Mouse (Mus musculus): Measurements from ENCODE around the gene Lingo1. TPM values are rescaled to one million over a fixed set of nuclear protein-coding genes. Genes with fewer than 3 reads are reported as not detected.

Lingo1 gene
- polyA plus RNA-seq, 1 experiment, result not detected

DNA sequence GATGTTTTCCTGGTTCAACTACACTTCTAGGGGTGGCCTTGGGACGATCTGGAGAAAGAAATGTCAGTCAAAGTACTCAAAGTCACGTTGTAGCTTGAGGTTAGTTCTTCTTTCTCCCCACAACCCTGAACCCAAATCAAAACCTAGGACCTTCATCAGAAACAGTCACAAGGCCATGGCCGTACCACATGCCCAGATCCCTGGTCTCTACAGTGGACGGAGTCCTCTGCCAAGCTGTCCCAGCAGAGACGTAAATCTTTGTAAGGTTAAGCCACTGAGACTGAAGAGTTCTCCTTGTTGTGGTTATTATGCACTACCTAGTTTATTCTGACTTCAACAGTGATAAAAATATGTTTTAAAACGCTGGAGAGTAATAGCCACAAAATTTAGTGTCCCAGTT lies 32.6 kb upstream of the Lingo1 start:
- Histone ChIP-seq H3K4me1 (ENCODE audit: control insufficient read depth, insufficient read depth, low read length) (no peaks in the 10 kb centered on the region), H3K4me3 (ENCODE audit: insufficient read depth, low read length) (no peak overlapping the region), H3K27ac (ENCODE audit: insufficient read depth, low read depth, low read length) (no peak overlapping the region)
- no peak for TF ChIP-seq CTCF (IDR thresholded peaks at IDR 0.05; ENCODE audit: low read depth, low read length)
- no peak for TF ChIP-seq POLR2A (IDR thresholded peaks at IDR 0.05; ENCODE audit: borderline replicate concordance, low read depth, low read length)

DNA sequence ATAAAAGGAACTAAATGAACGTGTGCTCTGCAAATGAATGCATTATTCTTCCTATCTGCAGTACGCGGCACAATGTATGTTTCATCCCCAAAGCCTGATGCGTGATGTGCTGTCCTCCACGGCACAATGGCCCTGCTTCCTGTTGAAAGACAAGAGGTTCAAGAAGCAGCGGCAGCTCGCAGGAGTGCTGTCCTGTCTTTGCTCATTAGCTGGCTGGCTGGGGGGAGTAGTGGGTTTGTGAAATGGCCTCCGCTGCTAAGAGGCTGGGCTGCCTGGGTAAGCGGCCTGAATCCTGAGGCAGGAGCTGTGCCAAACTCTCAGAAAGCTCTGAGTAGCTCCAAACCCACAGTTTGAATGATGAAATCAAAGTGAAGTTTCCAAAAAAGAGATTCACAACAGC lies 31.9 kb upstream of the Lingo1 start:
- no peaks in the 10 kb centered on the region for H3K4me1 ChIP-seq (ENCODE audit: control insufficient read depth, insufficient read depth, low read length)
- no peak overlapping the region for H3K4me3 ChIP-seq (ENCODE audit: insufficient read depth, low read length)
- no peak for TF ChIP-seq POLR2A (IDR thresholded peaks at IDR 0.05; ENCODE audit: borderline replicate concordance, low read depth, low read length)
- no peak for TF ChIP-seq CTCF (IDR thresholded peaks at IDR 0.05; ENCODE audit: low read depth, low read length)
- no peak overlapping the region for H3K27ac ChIP-seq (ENCODE audit: insufficient read depth, low read depth, low read length)

DNA sequence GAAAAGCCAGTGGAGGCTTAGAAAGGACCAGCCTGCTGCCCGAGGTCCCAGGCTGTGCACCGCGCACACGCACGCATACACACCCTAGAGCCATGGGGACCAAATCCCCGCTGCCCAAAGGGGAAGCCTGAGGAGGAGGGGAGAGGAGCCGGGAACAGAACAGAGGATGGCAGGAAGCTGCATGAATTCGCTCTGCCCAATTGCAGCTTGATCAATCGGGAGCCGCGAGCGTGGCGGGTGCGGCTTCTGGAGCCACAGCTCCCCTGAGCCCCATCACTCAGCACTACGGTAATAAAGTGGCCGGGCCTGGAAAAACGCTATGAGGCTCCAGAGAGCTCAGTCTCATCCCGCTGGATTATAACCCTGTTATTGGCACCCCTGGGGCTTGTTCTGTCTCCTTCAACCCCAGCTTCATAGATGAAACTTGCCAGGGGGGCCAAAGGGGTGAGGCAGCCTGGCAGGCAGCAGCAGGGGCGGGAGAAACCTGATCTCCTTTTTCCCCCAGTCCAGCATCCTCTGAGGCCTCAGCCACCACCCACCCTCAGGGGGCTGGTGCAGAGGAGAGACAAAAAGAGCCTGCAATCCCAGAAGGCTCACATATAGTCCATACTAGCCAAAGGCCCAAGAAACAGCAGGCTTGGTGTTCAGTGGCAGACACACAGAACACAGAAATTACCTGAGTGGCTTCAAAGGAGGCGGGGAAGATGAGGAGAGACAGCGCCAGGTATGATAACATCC lies 29.4 kb upstream of the Lingo1 start:
- no peak for TF ChIP-seq POLR2A (IDR thresholded peaks at IDR 0.05; ENCODE audit: borderline replicate concordance, low read depth, low read length)
- no peak overlapping the region for H3K27ac ChIP-seq (ENCODE audit: insufficient read depth, low read depth, low read length)
- H3K4me3 ChIP-seq (ENCODE audit: insufficient read depth, low read length), result no peak overlapping the region
- H3K4me1 ChIP-seq (ENCODE audit: control insufficient read depth, insufficient read depth, low read length), result no peaks in the 10 kb centered on the region

DNA sequence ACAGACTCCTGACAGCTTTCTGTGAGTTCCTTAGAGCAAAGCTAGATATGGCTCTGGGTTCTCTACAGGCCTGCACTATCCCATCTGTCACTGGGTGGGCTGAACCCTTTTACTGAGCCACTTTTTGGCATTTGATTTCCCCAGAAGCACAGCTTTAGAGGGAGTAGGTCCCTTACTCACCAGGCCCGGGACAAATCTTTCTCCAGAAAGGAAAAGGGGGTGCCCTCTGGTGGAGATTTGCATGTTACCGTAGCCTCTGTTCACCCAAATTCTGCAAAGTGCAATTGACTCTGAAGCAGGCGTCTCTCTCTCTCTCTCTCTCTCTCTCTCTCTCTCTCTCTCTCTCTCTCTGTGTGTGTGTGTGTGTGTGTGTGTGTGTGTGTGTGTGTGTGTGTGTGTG lies 28.6 kb upstream of the Lingo1 start:
- Histone ChIP-seq H3K4me3 (ENCODE audit: insufficient read depth, low read length) (no peak overlapping the region), H3K27ac (ENCODE audit: insufficient read depth, low read depth, low read length) (no peak overlapping the region), H3K4me1 (ENCODE audit: control insufficient read depth, insufficient read depth, low read length) (no peaks in the 10 kb centered on the region)
- TF ChIP-seq CTCF (IDR thresholded peaks at IDR 0.05; ENCODE audit: low read depth, low read length) (peak; percentile 53), POLR2A (IDR thresholded peaks at IDR 0.05; ENCODE audit: borderline replicate concordance, low read depth, low read length) (no peak)

DNA sequence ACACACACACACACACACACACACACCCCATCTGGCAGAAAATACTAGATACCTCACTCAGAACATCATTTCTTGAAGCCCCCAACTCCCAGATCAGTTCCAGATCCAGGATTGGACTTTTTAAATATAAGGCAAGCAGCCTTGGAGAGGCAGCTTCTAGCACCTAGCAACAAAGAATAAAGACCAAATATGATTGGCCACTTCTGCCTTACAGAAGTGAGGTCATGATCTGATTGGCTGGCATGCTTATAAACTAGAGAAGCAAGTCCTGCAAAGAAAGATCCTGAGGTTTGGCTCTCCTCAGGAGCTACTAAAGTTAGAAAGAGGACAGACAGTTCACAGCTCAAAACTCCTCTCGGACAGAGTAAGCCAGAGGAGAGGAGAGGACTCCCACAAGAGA lies 14.6 kb upstream of the Lingo1 start:
- H3K4me1 ChIP-seq (ENCODE audit: control insufficient read depth, insufficient read depth, low read length), result no peaks in the 10 kb centered on the region
- no peak for TF ChIP-seq POLR2A (IDR thresholded peaks at IDR 0.05; ENCODE audit: borderline replicate concordance, low read depth, low read length)
- no peak for TF ChIP-seq CTCF (IDR thresholded peaks at IDR 0.05; ENCODE audit: low read depth, low read length)
- H3K27ac ChIP-seq (ENCODE audit: insufficient read depth, low read depth, low read length), result no peak overlapping the region
- no peak overlapping the region for H3K4me3 ChIP-seq (ENCODE audit: insufficient read depth, low read length)

DNA sequence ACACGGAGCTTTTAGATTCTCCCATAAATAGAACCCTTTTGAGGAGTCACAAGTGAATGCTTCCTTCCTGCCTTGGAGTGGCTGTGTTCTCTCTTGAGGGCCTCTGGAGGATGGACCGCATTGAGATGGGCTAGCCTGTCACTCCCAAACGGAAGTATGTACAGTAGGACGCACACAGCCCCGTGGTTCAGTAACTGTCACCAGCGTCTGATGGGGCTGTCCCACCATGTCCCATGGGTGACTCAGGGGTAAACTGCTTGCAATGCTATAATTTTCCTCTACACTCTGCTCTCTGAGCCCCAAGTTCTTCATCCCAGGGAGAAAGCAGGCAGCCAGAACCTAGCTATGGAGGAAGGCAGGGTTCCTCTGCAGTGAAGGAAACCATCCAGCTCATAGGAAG lies 11.7 kb upstream of the Lingo1 start:
- TF ChIP-seq CTCF (IDR thresholded peaks at IDR 0.05; ENCODE audit: low read depth, low read length) (no peak), POLR2A (IDR thresholded peaks at IDR 0.05; ENCODE audit: borderline replicate concordance, low read depth, low read length) (no peak)
- Histone ChIP-seq H3K27ac (ENCODE audit: insufficient read depth, low read depth, low read length) (no peak overlapping the region), H3K4me3 (ENCODE audit: insufficient read depth, low read length) (no peak overlapping the region), H3K4me1 (ENCODE audit: control insufficient read depth, insufficient read depth, low read length) (no peaks in the 10 kb centered on the region)

DNA sequence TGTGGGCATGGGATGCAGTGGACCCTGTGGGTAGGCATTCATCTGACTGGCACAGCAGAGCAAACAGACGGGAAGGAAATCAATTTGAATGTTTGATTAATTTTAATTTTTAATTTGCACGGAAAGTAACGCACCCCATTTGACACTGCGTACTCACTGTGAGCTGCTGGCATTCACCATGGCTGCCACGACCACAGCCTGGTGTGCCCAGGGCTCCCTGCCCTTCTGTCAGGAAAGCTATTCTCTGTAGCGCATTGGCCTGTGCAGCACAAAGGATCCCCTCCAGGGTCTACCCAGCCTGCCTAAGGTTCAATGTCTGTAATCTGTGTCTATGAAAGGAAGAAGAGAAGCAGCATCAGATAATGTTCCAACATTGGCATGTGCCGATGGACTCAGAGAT lies 6.9 kb upstream of the Lingo1 start:
- TF ChIP-seq POLR2A (IDR thresholded peaks at IDR 0.05; ENCODE audit: borderline replicate concordance, low read depth, low read length) (no peak), CTCF (IDR thresholded peaks at IDR 0.05; ENCODE audit: low read depth, low read length) (no peak)
- no peaks in the 10 kb centered on the region for H3K4me1 ChIP-seq (ENCODE audit: control insufficient read depth, insufficient read depth, low read length)
- H3K27ac ChIP-seq (ENCODE audit: insufficient read depth, low read depth, low read length), result no peak overlapping the region
- no peak overlapping the region for H3K4me3 ChIP-seq (ENCODE audit: insufficient read depth, low read length)

DNA sequence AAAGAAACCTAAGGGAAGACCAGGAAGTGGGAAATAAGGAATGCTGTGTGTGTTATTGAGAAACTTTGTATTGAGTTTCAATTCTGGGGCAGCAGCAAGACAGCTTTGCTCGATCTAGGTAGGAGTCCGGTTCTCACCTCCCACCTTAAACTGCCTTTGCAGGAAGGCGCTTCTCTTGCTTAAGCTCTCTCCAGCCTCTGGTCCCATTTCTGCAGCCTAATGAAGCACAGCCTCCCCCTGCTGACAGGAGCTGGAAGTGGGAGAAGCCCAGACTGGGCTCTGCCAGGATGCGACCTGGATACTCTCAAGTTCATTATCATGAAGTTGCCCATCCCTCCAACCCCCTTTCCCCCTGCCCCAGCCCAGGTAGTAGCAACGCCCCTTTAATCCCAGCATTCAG lies 1.6 kb upstream of the Lingo1 start:
- H3K4me3 ChIP-seq (ENCODE audit: insufficient read depth, low read length), result no peak overlapping the region
- no peak overlapping the region for H3K27ac ChIP-seq (ENCODE audit: insufficient read depth, low read depth, low read length)
- TF ChIP-seq CTCF (IDR thresholded peaks at IDR 0.05; ENCODE audit: low read depth, low read length) (peak; percentile 25; the same call in 1 of the 2 replicates), POLR2A (IDR thresholded peaks at IDR 0.05; ENCODE audit: borderline replicate concordance, low read depth, low read length) (no peak)
- H3K4me1 ChIP-seq (ENCODE audit: control insufficient read depth, insufficient read depth, low read length), result no peaks in the 10 kb centered on the region

DNA sequence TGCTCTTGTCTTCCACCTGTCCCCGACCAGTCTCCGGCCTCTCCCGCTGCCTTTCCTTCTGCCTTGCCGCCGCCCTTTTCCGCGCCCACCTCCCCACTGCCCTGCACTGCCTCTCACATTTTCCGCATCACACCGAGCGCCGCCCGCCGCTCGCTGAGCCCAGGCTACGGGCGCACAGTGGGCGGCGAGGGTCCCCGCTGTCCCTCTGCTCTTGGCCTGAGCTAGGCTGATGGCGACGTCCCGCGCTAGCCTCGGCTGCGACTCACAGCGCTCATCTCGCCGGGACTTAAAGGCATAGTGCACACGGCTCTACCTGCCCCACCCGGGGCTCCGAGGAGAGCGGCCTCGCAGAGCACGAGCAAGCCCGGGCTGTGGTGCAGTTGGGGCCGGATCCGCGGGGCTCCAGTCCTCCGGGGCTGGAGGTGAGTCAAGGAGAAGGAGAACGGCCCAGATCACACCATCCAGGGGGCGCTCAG lies 426 bp upstream of the Lingo1 start:
- Histone ChIP-seq H3K4me3 (ENCODE audit: insufficient read depth, low read length) (no peak overlapping the region), H3K4me1 (ENCODE audit: control insufficient read depth, insufficient read depth, low read length) (no peaks in the 10 kb centered on the region), H3K27ac (ENCODE audit: insufficient read depth, low read depth, low read length) (no peak overlapping the region)
- TF ChIP-seq POLR2A (IDR thresholded peaks at IDR 0.05; ENCODE audit: borderline replicate concordance, low read depth, low read length), result no peak
- TF ChIP-seq CTCF (IDR thresholded peaks at IDR 0.05; ENCODE audit: low read depth, low read length), result no peak

DNA sequence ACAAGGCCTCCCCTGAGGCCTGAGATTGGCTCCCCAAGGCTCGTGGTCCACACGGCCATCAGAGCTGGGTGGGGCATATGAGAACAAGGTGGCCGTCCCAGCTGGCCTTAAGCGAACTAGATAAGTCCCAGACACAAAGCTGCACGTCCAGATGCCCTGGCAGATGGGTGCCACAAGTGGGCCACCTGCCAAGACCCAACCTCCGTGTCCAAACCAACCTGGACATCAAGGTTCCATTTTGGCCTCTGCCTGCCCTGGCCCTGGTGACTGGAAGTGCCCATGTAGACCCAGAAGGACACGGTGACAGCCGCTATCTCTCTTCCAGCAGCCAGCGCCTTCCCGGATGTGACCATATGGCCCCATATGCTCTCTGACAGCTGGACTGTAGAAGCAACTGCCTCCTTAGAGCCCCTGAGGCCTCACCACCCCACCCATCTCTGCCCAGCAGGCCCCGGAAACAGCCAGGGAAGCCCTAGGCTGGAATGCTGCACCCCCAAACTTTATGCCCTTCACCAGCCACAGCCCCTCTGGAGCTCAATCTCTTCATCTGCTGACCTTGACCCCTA lies 4.5 kb downstream of the Lingo1 start:
- Histone ChIP-seq H3K27ac (ENCODE audit: insufficient read depth, low read depth, low read length) (no peak overlapping the region), H3K4me1 (ENCODE audit: control insufficient read depth, insufficient read depth, low read length) (no peaks in the 10 kb centered on the region), H3K4me3 (ENCODE audit: insufficient read depth, low read length) (no peak overlapping the region)
- TF ChIP-seq CTCF (IDR thresholded peaks at IDR 0.05; ENCODE audit: low read depth, low read length), result no peak
- TF ChIP-seq POLR2A (IDR thresholded peaks at IDR 0.05; ENCODE audit: borderline replicate concordance, low read depth, low read length), result no peak

All from bone marrow macrophage, adult 2 months (primary cell).